Mouse (Mus musculus) heart, adult 2 months (tissue): ENCODE measurements around the gene Gmcl1.

ENCODE experiments used
- CTCF ChIP-seq: fragments of 200-600 bp; IDR thresholded peaks from 2 replicates; pipeline ENCODE4 v1.8.1; 2022; ENCODE audit warnings: antibody characterized with exemption, mild to moderate bottlenecking, moderate library complexity
- POLR2A ChIP-seq: fragments of 200-500 bp; IDR thresholded peaks from 2 replicates; pipeline ENCODE4 v1.6.1; 2011; ENCODE audit warnings: mild to moderate bottlenecking, low read depth, low read length, control low read depth; ENCODE audit not compliant: insufficient read depth

DNA sequence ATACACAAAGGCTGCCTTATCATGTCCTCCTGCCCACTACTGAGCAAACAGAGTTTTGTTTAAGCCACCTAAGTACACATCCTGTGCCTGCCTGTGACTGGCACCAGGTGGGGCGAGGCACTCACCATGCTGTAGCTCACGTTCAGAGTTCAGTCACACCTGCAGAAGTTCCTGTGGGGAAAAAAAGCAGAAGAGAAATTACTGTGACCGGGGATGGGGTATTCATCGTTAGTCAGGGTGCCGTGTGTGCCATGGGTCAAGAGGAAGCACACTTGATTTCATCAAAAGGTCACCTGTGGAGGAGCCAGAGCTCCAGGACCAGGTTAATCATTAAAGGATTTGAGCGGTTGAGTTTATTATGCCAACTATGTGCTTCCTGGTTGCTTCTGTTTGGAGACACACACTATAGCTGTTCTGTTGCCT is 32.5 kb upstream of the Gmcl1 start:
- TF ChIP-seq CTCF (no peak), POLR2A (no peak)
